Mouse (Mus musculus) small intestine, adult 2 months (tissue): ENCODE measurements at regions not wholly inside any gene's neighbourhood (a gene's known extent, or its start where the extent isn't known, plus 50 kb on each side); places are given as distances from the start of the nearest gene placed in this dataset.

Experiments used
- CTCF ChIP-seq: fragments of 200-500 bp; IDR thresholded peaks from 2 replicates; pipeline ENCODE4 v1.5.1; 2012; ENCODE audit warnings: low read depth, mild to moderate bottlenecking, control low read depth, inconsistent platforms, low read length, moderate library complexity, mixed read lengths; ENCODE audit not compliant: insufficient replicate concordance, insufficient read length; ENCODE audit errors: extremely low read depth
- POLR2A ChIP-seq: fragments of 200-500 bp; IDR thresholded peaks from 2 replicates; pipeline ENCODE4 v1.6.1; 2012; ENCODE audit warnings: low read depth, mild to moderate bottlenecking, control low read depth, inconsistent platforms, low read length, moderate library complexity

DNA sequence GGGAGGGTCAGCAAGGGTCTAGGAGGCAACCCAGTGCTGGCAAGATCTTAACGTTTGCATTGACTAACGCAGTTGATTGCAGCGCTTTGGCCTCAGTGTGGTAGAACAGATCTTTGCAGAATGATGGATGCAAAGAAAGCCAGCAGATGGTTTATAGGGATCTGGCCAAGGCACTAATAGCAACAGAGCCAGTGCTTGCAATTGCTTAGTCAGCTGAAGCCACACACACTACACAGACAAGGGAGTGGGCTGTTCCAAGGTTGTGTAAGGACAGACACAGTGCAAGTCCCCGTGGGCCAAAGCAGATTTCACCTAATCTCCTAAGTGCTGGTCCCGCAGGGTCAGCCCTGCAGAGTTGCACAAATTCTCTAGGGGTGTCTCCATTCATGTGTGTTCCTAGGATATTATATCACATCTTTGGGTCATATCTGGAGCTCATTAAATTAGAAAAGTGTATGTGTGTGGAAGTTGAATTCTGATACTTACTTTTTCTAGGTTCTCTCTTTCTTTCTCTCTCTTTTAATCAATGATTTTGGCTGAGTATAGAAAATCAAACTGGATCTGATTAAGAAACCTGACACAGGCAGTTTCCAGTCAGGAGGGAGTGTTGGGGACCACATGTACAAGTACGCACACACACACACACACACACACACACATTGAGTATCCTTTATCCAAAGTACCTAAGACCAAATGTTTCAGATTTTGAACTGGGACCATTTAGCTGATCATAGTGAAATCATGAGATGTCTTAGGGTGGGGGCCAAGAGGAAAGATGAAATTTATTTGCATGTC, 68.5 kb upstream of the Mboat1 start:
- TF ChIP-seq CTCF (no peak), POLR2A (no peak)
